Mouse (Mus musculus) small intestine, adult 2 months (tissue): ENCODE results near the gene Sema5b.

Experiments
- CTCF ChIP-seq: fragments of 200-500 bp; IDR thresholded peaks from 2 replicates; pipeline ENCODE4 v1.5.1; 2012; ENCODE audit warnings: low read depth, mild to moderate bottlenecking, control low read depth, inconsistent platforms, low read length, moderate library complexity, mixed read lengths; ENCODE audit not compliant: insufficient replicate concordance, insufficient read length; ENCODE audit errors: extremely low read depth
- POLR2A ChIP-seq: fragments of 200-500 bp; IDR thresholded peaks from 2 replicates; pipeline ENCODE4 v1.6.1; 2012; ENCODE audit warnings: low read depth, mild to moderate bottlenecking, control low read depth, inconsistent platforms, low read length, moderate library complexity

- TF ChIP-seq CTCF (no peak), POLR2A (no peak)
These were observed 57.9 kb downstream of the Sema5b start for GRCm38 (mm10) chr16:35598802-35599201.
